Mouse (Mus musculus): Measurements from ENCODE around the gene Cbfa2t2. TPM values are rescaled to one million over a fixed set of nuclear protein-coding genes. Genes with fewer than 3 reads are reported as not detected.

Cbfa2t2 gene
- 16.8 and 17.4 TPM in 2 replicates for polyA plus RNA-seq (2015; fragmentation: Nextera tagmentation; extraction: Ambion mirVana)

DNA sequence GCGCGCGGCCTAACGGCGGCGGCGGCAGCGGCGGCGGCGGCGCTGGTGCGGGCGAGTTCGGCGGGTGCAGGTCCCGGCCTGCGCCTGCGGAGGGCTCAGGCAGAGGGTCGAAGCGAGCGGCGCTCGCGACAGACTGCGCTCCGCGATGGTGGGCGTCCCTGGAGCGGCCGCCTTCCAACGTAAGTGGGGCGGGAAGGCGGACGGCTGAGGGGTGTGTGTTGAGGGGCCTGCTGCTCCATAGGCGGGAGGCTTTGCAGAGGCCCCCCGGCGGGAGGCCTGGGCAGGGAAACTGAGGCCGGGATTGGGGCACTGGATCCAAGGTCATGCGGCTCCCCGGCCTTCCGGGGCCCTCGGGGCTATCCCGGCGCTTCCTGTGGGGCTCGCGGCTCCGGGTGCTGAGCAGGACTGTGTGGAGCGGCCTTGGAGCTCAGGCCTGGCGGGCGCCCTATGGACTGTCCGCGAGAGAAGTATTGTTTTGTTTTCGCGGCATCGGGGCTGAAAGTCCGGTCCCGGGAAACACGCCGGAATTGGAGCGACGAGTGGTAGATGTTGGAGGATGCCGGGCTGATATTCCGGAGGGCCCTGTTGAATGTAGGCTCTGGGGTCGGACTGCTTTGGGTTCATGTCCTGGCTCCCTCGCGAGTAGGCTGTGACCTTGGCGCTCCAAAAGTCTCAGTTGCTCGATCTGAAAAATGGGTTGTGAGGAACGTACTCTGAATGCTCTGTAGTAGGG, at the start of gene Cbfa2t2:
Cbfa2t2 (plus strand) TSS at position 24 of the 733 bp plus-strand sequence.

DNA sequence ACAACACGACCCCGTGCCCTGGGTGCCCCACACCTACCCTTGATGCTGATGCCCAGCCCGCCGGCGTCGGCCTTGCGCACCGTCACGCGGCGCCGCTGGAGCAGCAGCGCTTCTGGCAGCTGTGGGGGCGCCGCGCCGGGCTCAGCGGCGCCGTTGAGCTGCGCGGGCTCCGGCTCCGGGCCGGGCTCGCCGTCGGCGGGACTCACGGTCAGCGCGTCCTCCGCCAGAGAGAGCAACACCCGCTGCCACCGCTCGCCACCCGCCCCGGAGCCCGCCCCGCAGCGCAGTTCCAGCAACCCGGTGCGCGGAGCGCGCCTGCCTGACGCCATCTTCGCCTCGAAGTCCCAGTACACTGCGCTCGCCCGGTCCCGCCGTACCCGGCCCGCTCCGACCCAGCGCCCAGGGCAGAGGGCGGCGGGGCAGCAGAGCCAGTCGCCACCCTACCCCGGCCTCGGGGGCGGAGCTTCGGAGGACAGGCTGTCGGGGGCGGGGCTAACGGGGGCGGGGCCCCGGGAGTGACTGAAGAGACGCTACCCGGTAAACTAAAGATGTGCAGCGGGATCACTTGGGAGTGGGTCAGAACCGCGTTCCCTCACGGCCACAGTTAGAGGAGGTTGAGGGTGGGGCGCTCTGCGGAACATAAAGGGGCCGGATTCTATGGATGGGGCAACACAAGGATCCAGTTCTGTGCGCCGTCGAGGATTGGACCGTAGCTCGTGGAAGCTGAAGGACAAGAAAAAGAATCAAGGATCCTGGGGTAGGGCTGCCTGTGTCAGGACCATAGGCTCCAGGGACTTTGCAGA, 28.4 kb upstream of the Cbfa2t2 start, which contains the start of gene Snta1:
Snta1 (minus strand) TSS at position 457 of the 803 bp plus-strand sequence.

DNA sequence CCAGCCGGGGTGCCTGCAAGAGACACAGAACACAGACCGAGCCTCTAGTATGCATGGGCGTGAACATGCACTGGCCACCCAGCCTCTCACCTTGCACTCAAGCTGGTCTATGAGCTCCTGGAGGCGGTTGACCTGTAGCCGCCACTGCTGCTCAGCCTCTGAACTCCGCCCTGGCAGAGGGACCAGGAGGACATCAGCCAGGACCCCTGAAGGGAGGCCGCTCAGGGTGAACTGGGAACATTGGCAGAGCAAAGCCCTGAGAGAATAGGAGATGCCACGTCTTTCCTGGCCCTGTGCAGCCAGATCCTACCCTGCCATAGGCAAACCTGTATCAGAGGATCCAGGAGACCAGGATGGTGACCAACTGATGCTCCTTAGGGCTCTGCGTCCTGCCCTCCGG, 110.4 kb downstream of the Cbfa2t2 start, which contains the start of gene 1700003F12Rik:
1700003F12Rik (plus strand) TSS at position 375 of the 400 bp plus-strand sequence.

DNA sequence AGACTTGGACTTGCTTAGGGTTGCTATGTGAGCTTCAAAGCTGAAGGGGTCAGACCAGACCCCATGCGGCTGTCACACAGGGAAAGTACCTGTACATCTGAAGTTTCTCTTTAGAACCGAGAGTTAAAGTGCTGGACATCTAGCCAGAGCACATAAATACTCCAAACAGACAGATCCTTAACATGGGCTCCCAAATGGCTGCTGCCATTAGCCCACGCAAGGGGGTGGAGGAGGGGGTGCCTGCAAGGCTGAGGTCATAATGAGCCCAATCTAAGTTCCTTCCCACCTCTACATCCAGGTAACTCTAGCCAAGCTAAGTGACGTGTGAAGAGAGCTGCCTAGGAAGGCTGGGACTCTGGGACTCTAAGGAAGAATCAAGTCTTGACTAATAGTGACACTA, 115.2 kb downstream of the Cbfa2t2 start, which contains the start of gene Actl10:
Actl10 (plus strand) TSS at position 301 of the 400 bp plus-strand sequence.

DNA sequence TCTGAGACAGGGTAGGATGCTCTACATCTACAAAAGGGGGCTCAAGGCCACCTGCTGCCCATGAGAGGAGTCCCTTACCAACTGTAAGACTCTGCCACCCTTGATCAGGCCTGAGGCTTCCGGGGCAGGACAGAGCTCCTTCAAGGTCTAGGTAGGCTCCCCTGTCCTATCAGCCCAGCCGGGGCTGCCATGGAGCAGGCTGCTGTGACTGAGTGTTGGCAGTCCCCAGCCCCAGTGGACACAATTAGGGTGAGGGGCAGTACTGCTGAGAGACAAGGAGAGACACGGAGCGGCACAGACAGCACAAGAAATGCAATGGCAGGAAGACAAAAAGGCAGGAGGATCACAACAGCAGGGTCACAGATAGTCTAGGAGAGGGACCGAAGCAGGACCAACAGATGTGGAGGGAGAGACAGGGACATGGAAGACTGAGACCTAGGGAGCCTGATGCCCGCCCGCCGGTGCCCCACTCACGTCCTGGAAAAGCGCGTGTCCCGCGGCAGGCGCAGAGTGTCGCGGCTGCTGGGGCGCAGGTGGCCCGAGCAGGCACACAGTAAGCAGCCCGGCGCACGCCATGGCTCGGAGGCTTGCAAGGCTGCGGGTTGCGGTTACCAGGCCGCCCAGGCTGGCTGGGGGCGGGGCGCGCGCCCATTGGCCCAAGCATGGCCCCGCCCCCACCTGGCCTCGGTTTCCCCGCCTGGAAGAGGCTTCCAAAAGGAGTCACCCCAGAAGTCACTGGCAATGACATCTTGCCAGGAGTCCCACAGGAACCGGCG, 122.2 kb downstream of the Cbfa2t2 start, which contains the start of gene Necab3:
Necab3 (minus strand) TSS at position 627 of the 776 bp plus-strand sequence.

DNA sequence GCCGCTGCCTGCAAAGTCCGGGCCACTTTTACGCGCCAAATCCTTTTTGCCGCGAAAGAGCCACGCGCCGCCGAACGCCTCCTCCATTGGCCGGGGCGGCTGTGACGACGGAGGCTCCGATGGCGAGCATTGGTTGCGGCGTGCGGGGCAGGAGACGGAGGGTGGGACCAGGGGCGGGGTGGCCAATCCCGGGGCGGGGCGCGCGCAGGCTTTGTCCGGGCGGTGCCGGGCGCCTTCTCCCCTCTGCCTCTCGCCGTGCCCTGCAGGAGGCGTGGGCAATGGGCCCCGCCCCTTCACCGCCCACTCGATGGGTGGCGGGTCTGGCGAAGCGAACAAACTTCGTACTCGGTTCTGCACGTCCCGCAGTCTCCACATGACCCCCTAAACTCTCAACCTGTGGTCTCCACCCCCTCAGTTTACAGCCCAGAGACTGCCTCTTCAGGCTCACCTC, 133.6 kb downstream of the Cbfa2t2 start, which contains the start of gene E2f1:
E2f1 (minus strand) TSS at position 57 of the 451 bp plus-strand sequence.

Other genes with a start within 250 kb of the Cbfa2t2 start
- gene Bpifb1, start 245.7 kb upstream of the Cbfa2t2 start, polyA plus RNA-seq (2015; fragmentation: Nextera tagmentation; extraction: Ambion mirVana), result 0.14 TPM in 1 of 2 replicates, not detected in the other
- 0.18 and 0.31 TPM in 2 replicates for gene Bpifb5, start 212.7 kb upstream of the Cbfa2t2 start, polyA plus RNA-seq (2015; fragmentation: Nextera tagmentation; extraction: Ambion mirVana)
- gene Bpifb9a, start 178.6 kb upstream of the Cbfa2t2 start, polyA plus RNA-seq (2015; fragmentation: Nextera tagmentation; extraction: Ambion mirVana), result not detected in 2 replicates
- not detected in 2 replicates for gene Bpifb9b, start 129.3 kb upstream of the Cbfa2t2 start, polyA plus RNA-seq (2015; fragmentation: Nextera tagmentation; extraction: Ambion mirVana)
- gene Cdk5rap1, start 63.5 kb upstream of the Cbfa2t2 start, polyA plus RNA-seq (2015; fragmentation: Nextera tagmentation; extraction: Ambion mirVana), result 11.7 and 24.9 TPM in 2 replicates
- gene Snta1, start 28.4 kb upstream of the Cbfa2t2 start, polyA plus RNA-seq (2015; fragmentation: Nextera tagmentation; extraction: Ambion mirVana), result 97.6 and 111 TPM in 2 replicates
- gene 1700003F12Rik, start 110.6 kb downstream of the Cbfa2t2 start, polyA plus RNA-seq (2015; fragmentation: Nextera tagmentation; extraction: Ambion mirVana), result 1.0 and 1.3 TPM in 2 replicates
- gene Actl10, start 115.3 kb downstream of the Cbfa2t2 start, polyA plus RNA-seq (2015; fragmentation: Nextera tagmentation; extraction: Ambion mirVana), result not detected in 2 replicates
- gene Necab3, start 122.4 kb downstream of the Cbfa2t2 start, polyA plus RNA-seq (2015; fragmentation: Nextera tagmentation; extraction: Ambion mirVana), result 0.73 and 1.3 TPM in 2 replicates
- 6.7 and 7.3 TPM in 2 replicates for gene E2f1, start 133.4 kb downstream of the Cbfa2t2 start, polyA plus RNA-seq (2015; fragmentation: Nextera tagmentation; extraction: Ambion mirVana)
- 22.3 and 27.5 TPM in 2 replicates for gene Pxmp4, start 167.2 kb downstream of the Cbfa2t2 start, polyA plus RNA-seq (2015; fragmentation: Nextera tagmentation; extraction: Ambion mirVana)
- 0.28 and 0.32 TPM in 2 replicates for gene Zfp341, start 176.8 kb downstream of the Cbfa2t2 start, polyA plus RNA-seq (2015; fragmentation: Nextera tagmentation; extraction: Ambion mirVana)
- 0.39 and 0.97 TPM in 2 replicates for gene 4930519P11Rik, start 177.0 kb downstream of the Cbfa2t2 start, polyA plus RNA-seq (2015; fragmentation: Nextera tagmentation; extraction: Ambion mirVana)
- 19.1 and 26.6 TPM in 2 replicates for gene Chmp4b, start 215.2 kb downstream of the Cbfa2t2 start, polyA plus RNA-seq (2015; fragmentation: Nextera tagmentation; extraction: Ambion mirVana)